Mouse (Mus musculus) heart, postnatal 36 days (tissue): ENCODE data around the gene Efcab12. TPM values are rescaled to one million over a fixed set of nuclear protein-coding genes. Genes with fewer than 3 reads are reported as not detected.

Source experiments
- microRNA-seq, 2 experiments: library from miRNA; unstranded; fragments of <30 nt; microRNA quantifications; one replicate each; pipeline ENCODE4 v1.2.0; 2021; ENCODE audit warnings: borderline number of aligned reads in 2 of 2
- total RNA-seq, 2 experiments: library from RNA; stranded (reverse); gene quantifications; 2 replicates each; pipeline ENCODE4 v1.2.3; 2021

Gene Efcab12
- total RNA-seq, 2 experiments from 2014 or later: 0.35 to 0.53 TPM

Small RNAs within 50 kb of the gene (microRNA-seq; reads per million reads assigned to microRNA genes)
- 0 reads per million in 2 experiments for gene Mir7660

Other genes starting within 250 kb of the Efcab12 start
- gene Mkrn2os, start 245.8 kb downstream of the Efcab12 start, total RNA-seq: under 1 TPM; 0.47 to 0.79 TPM
- gene Mkrn2, start 236.5 kb downstream of the Efcab12 start, total RNA-seq: 10 to 100 TPM; 43.1 to 46.4 TPM
- 100 to 1,000 TPM; 113 to 115 TPM for gene Raf1, start 161.8 kb downstream of the Efcab12 start, total RNA-seq
- under 1 TPM; 0.33 to 0.60 TPM for gene Tmem40, start 76.0 kb downstream of the Efcab12 start, total RNA-seq
- 10 to 100 TPM; 72.4 to 76.5 TPM for gene Cand2, start 63.9 kb downstream of the Efcab12 start, total RNA-seq
- 100 to 1,000 TPM; 621 to 649 TPM for gene Rpl32, start 29.7 kb downstream of the Efcab12 start, total RNA-seq
- gene Mbd4, start 15.0 kb upstream of the Efcab12 start, total RNA-seq: 1 to 10 TPM; 1.2 TPM
- 1 to 10 TPM; 9.1 to 9.4 TPM for gene Ift122, start 15.1 kb upstream of the Efcab12 start, total RNA-seq
- gene Rho, start 93.3 kb upstream of the Efcab12 start, total RNA-seq: not detected
- gene H1foo, start 106.5 kb upstream of the Efcab12 start, total RNA-seq: not detected
- 10 to 100 TPM; 69.9 to 74.6 TPM for gene Plxnd1, start 156.6 kb upstream of the Efcab12 start, total RNA-seq